Mouse (Mus musculus) MEL (cell line): Measurements from ENCODE around the gene Zfr. TPM values are rescaled to one million over a fixed set of nuclear protein-coding genes. Genes with fewer than 3 reads are reported as not detected.

ENCODE experiments used
- DNase-seq: peaks from one replicate; pipeline ENCODE4 v3.0.0; 2011; ENCODE audit warnings: low read depth, low spot score
- H3K27ac ChIP-seq: 2 replicates; pipeline ENCODE4 v1.5.1; 2012; ENCODE audit warnings: low read depth, mild to moderate bottlenecking, control low read depth, low read length, moderate library complexity; ENCODE audit not compliant: control insufficient read depth
- H3K27me3 ChIP-seq, 2 experiments: fragments of 150-350 bp in 1 of 2; sonication (generic) in 1 of 2; 2 replicates each; pipeline ENCODE4 v1.6.1; 2012; ENCODE audit warnings: low read length in 2 of 2, mild to moderate bottlenecking in 2 of 2, improper control_type of control experiment in 1 of 2, moderate library complexity in 1 of 2; ENCODE audit not compliant: insufficient read depth in 2 of 2, control insufficient read depth in 1 of 2
- H3K36me3 ChIP-seq, 2 experiments: 2 replicates each; pipeline ENCODE4 v1.6.1; 2012 to 2014; ENCODE audit warnings: low read length in 2 of 2, improper control_type of control experiment in 1 of 2, inconsistent platforms in 1 of 2, mild to moderate bottlenecking in 1 of 2; ENCODE audit not compliant: insufficient read depth in 2 of 2, control insufficient read depth in 1 of 2
- H3K4me1 ChIP-seq, 2 experiments: fragments of 150-350 bp in 1 of 2; sonication (generic) in 1 of 2; 2 replicates each; pipeline ENCODE4 v1.6.1; 2012; ENCODE audit warnings: low read length in 2 of 2, improper control_type of control experiment in 1 of 2, mild to moderate bottlenecking in 1 of 2; ENCODE audit not compliant: insufficient read depth in 2 of 2, control insufficient read depth in 1 of 2
- H3K4me3 ChIP-seq, 2 experiments: fragments of 150-350 bp in 1 of 2; sonication (generic) in 1 of 2; 2 replicates each; pipeline ENCODE4 v1.5.1; 2012; ENCODE audit warnings: low read depth in 2 of 2, low read length in 2 of 2, mild to moderate bottlenecking in 2 of 2, moderate library complexity in 2 of 2, control low read depth in 1 of 2, improper control_type of control experiment in 1 of 2; ENCODE audit not compliant: control insufficient read depth in 1 of 2, insufficient read depth in 1 of 2
- H3K79me2 ChIP-seq: 2 replicates; pipeline ENCODE4 v1.6.1; 2012; ENCODE audit warnings: mild to moderate bottlenecking, low read length, moderate library complexity; ENCODE audit not compliant: control insufficient read depth, poor library complexity, insufficient read depth
- H3K9ac ChIP-seq: 2 replicates; pipeline ENCODE4 v1.6.1; 2012; ENCODE audit warnings: low read depth, mild to moderate bottlenecking, control low read depth, low read length, moderate library complexity; ENCODE audit not compliant: control insufficient read depth, poor library complexity, severe bottlenecking
- H3K9me3 ChIP-seq: fragments of 150-350 bp; sonication (generic); replicated peaks from 2 replicates; pipeline ENCODE4 v1.6.1; 2012; ENCODE audit warnings: mild to moderate bottlenecking, low read length, improper control_type of control experiment, moderate library complexity; ENCODE audit not compliant: insufficient read depth
- BHLHE40 ChIP-seq: IDR thresholded peaks from 2 replicates; pipeline ENCODE4 v1.6.1; 2012; ENCODE audit warnings: low read depth, mild to moderate bottlenecking, inconsistent platforms, low read length, improper control_type of control experiment, borderline replicate concordance
- CHD2 ChIP-seq: IDR thresholded peaks from 2 replicates; pipeline ENCODE4 v1.6.1; 2011; ENCODE audit warnings: low read length, improper control_type of control experiment
- CTCF ChIP-seq, 3 experiments: IDR thresholded peaks in 2 of 3; conservative IDR thresholded peaks in 1 of 3; 2 replicates each; pipeline ENCODE4 v1.5.1; 2011 to 2012; ENCODE audit warnings: low read length in 3 of 3, low read depth in 2 of 3, mild to moderate bottlenecking in 2 of 3, improper control_type of control experiment in 1 of 3, inconsistent platforms in 1 of 3, mixed read lengths in 1 of 3, moderate library complexity in 1 of 3; ENCODE audit not compliant: control insufficient read depth in 1 of 3, insufficient read depth in 1 of 3, poor library complexity in 1 of 3, severe bottlenecking in 1 of 3
- E2F4 ChIP-seq: IDR thresholded peaks from 2 replicates; pipeline ENCODE4 v1.6.1; 2011; ENCODE audit warnings: low read depth, low read length, improper control_type of control experiment, borderline replicate concordance
- ETS1 ChIP-seq: IDR thresholded peaks from 2 replicates; pipeline ENCODE4 v1.6.1; 2012; ENCODE audit warnings: low read depth, mild to moderate bottlenecking, inconsistent platforms, low read length, improper control_type of control experiment, moderate library complexity
- GATA1 ChIP-seq: IDR thresholded peaks from 2 replicates; pipeline ENCODE4 v1.6.1; 2011; ENCODE audit warnings: low read depth, low read length, improper control_type of control experiment
- KAT2A ChIP-seq: conservative IDR thresholded peaks from 2 replicates; pipeline ENCODE4 v1.6.1; 2012; ENCODE audit warnings: low read depth, low read length, improper control_type of control experiment, inconsistent platforms
- MAX ChIP-seq: IDR thresholded peaks from 2 replicates; pipeline ENCODE4 v1.6.1; 2011; ENCODE audit warnings: low read length, improper control_type of control experiment
- MEF2A ChIP-seq: IDR thresholded peaks from 2 replicates; pipeline ENCODE4 v1.6.1; 2014; ENCODE audit warnings: low read depth, mild to moderate bottlenecking, inconsistent platforms, low read length, improper control_type of control experiment; ENCODE audit not compliant: poor library complexity, insufficient replicate concordance, severe bottlenecking; ENCODE audit errors: extremely low read depth
- MXI1 ChIP-seq: IDR thresholded peaks from 2 replicates; pipeline ENCODE4 v1.6.1; 2011; ENCODE audit warnings: mild to moderate bottlenecking, low read depth, low read length, improper control_type of control experiment
- NELFE ChIP-seq: IDR thresholded peaks from 2 replicates; pipeline ENCODE4 v1.6.1; 2011; ENCODE audit warnings: low read depth, low read length, improper control_type of control experiment
- POLR2A ChIP-seq, 2 experiments: IDR thresholded peaks; 2 replicates each; pipeline ENCODE4 v1.6.1; 2011 to 2012; ENCODE audit warnings: low read length in 2 of 2, mild to moderate bottlenecking in 2 of 2, control low read depth in 1 of 2, improper control_type of control experiment in 1 of 2, low read depth in 1 of 2, moderate library complexity in 1 of 2; ENCODE audit not compliant: control insufficient read depth in 1 of 2, insufficient read depth in 1 of 2, poor library complexity in 1 of 2
- POLR2AphosphoS2 ChIP-seq: IDR thresholded peaks from 2 replicates; pipeline ENCODE4 v1.6.1; 2011; ENCODE audit warnings: low read length, improper control_type of control experiment
- RAD21 ChIP-seq: IDR thresholded peaks from 2 replicates; pipeline ENCODE4 v1.6.1; 2011; ENCODE audit warnings: mild to moderate bottlenecking, low read depth, low read length, improper control_type of control experiment
- SIN3A ChIP-seq: IDR thresholded peaks from 2 replicates; pipeline ENCODE4 v1.6.1; 2012; ENCODE audit warnings: low read length, improper control_type of control experiment, inconsistent platforms
- SMC3 ChIP-seq: IDR thresholded peaks from 2 replicates; pipeline ENCODE4 v1.6.1; 2011; ENCODE audit warnings: low read depth, low read length, improper control_type of control experiment
- UBTF ChIP-seq: IDR thresholded peaks from 2 replicates; pipeline ENCODE4 v1.6.1; 2012; ENCODE audit warnings: low read depth, mild to moderate bottlenecking, inconsistent platforms, low read length, improper control_type of control experiment, moderate library complexity, borderline replicate concordance; ENCODE audit not compliant: insufficient read depth
- ZC3H11A ChIP-seq: IDR thresholded peaks from 2 replicates; pipeline ENCODE4 v1.6.1; 2012; ENCODE audit warnings: low read depth, mild to moderate bottlenecking, inconsistent platforms, low read length, improper control_type of control experiment
- ZKSCAN1 ChIP-seq: IDR thresholded peaks from 2 replicates; pipeline ENCODE4 v1.6.1; 2012; ENCODE audit warnings: low read depth, mild to moderate bottlenecking, inconsistent platforms, low read length, improper control_type of control experiment, moderate library complexity
- polyA plus RNA-seq, 2 experiments: library from polyadenylated mRNA; stranded (reverse) in 1 of 2; unstranded in 1 of 2; fragments of >175 nt in 1 of 2; fragments of >200 nt in 1 of 2; gene quantifications; 2 replicates each; pipeline versions ENCODE4 v1.2.1 to v1.2.4; 2012; ENCODE audit warnings: low replicate concordance in 2 of 2, low read depth in 1 of 2; ENCODE audit not compliant: insufficient read length in 2 of 2, insufficient read depth in 1 of 2, missing spikeins in 1 of 2
- total RNA-seq: library from RNA; depleted of rRNA; stranded (reverse); fragments of 300-350 nt; gene quantifications from 2 replicates; pipeline ENCODE4 v1.2.3, GENCODE M21; 2012

Gene Zfr
- total and polyA plus RNA-seq, 3 experiments: 54.4 to 199 (median 108) TPM

- no peaks in the 10 kb centered on the region for H3K27me3 ChIP-seq
- no peak for TF ChIP-seq MXI1
- no peak overlapping the region for H3K27ac ChIP-seq
- no peaks in the 10 kb centered on the region for H3K9me3 ChIP-seq
- H3K79me2 ChIP-seq: peaks cover 65% of the 10 kb centered on the region
- H3K9ac ChIP-seq: no peak overlapping the region
- peaks cover 0 to 2% of the 10 kb centered on the region in 2 experiments; a peak in 2 of 4 replicates for H3K36me3 ChIP-seq
- no peak for DNase-seq
- peaks cover 1 to 2% of the 10 kb centered on the region in 2 experiments; a peak in 2 of 4 replicates for H3K4me1 ChIP-seq
- H3K4me3 ChIP-seq: no peak overlapping the region
Measured at GRCm38 (mm10) chr15:12221131-12221530, 103.5 kb downstream of the Zfr start.

- H3K27ac ChIP-seq: no peak overlapping the region
- no peak overlapping the region for H3K4me3 ChIP-seq
- no peak overlapping the region for H3K9ac ChIP-seq
Measured at GRCm38 (mm10) chr15:12222564-12223302, 105.1 kb downstream of the Zfr start.

GRCm38 (mm10) chr15:12223393-12223792, 105.8 kb downstream of the Zfr start:
- H3K27me3 ChIP-seq: no peaks in the 10 kb centered on the region
- no peak overlapping the region for H3K4me3 ChIP-seq
- peaks cover 69% of the 10 kb centered on the region for H3K79me2 ChIP-seq
- TF ChIP-seq GATA1 (no peak), KAT2A (no peak), CHD2 (no peak), E2F4 (no peak), SIN3A (no peak), UBTF (no peak), POLR2AphosphoS2 (no peak), SMC3 (no peak), ETS1 (no peak), MAX (no peak), RAD21 (no peak), NELFE (no peak), ZKSCAN1 (no peak), MEF2A (no peak), CTCF (IDR thresholded peaks at IDR 0.05 in 2 of 3, conservative IDR thresholded peaks at IDR 0.05 in 1 of 3; ENCODE audit: control insufficient read depth in 1 of 3, insufficient read depth in 1 of 3, low read depth in 2 of 3, low read length in 3 of 3, poor library complexity in 1 of 3, severe bottlenecking in 1 of 3) (no peak), ZC3H11A (no peak), BHLHE40 (no peak)
- H3K27ac ChIP-seq: no peak overlapping the region
- H3K9me3 ChIP-seq: no peaks in the 10 kb centered on the region
- no peak for DNase-seq
- H3K36me3 ChIP-seq: peaks cover 0 to 4% of the 10 kb centered on the region in 2 experiments; a peak in 1 of 4 replicates
- no peak overlapping the region for H3K9ac ChIP-seq
- peaks cover 2 to 3% of the 10 kb centered on the region in 2 experiments; a peak in 2 of 4 replicates for H3K4me1 ChIP-seq

More at GRCm38 (mm10) chr15:12222564-12223302, 105.1 kb downstream of the Zfr start:
- Histone ChIP-seq H3K36me3 (peaks cover 0 to 4% of the 10 kb centered on the region in 2 experiments; a peak in 1 of 4 replicates), H3K9me3 (no peaks in the 10 kb centered on the region), H3K79me2 (peaks cover 68% of the 10 kb centered on the region), H3K4me1 (peaks cover 2 to 3% of the 10 kb centered on the region in 2 experiments; a peak in 2 of 4 replicates), H3K27me3 (no peaks in the 10 kb centered on the region)
- no peak for TF ChIP-seq BHLHE40
- TF ChIP-seq POLR2A (IDR thresholded peaks at IDR 0.05; ENCODE audit: control insufficient read depth in 1 of 2, insufficient read depth in 1 of 2, low read depth in 1 of 2, low read length in 2 of 2, poor library complexity in 1 of 2): no peak
- no peak for TF ChIP-seq POLR2AphosphoS2
- no peak for TF ChIP-seq NELFE
- DNase-seq: no peak
